Mouse (Mus musculus) adrenal gland, adult 18-20 months (tissue): ENCODE measurements at regions not wholly inside any gene's neighbourhood (a gene's known extent, or its start where the extent isn't known, plus 50 kb on each side); places are given as distances from the start of the nearest gene placed in this dataset.

Source experiments
- DNase-seq, 2 experiments: peaks; one replicate each; pipeline ENCODE4 v3.0.0; 2021 to 2022; ENCODE audit warnings: low spot score in 2 of 2

- no peak for DNase-seq
Observed at GRCm38 (mm10) chr11:45174811-45175798, 558.0 kb downstream of the Ebf1 start.

GRCm38 (mm10) chr11:45176971-45177370 lies 559.9 kb downstream of the Ebf1 start:
- DNase-seq = no peak

GRCm38 (mm10) chr11:45178036-45178435 lies 560.9 kb downstream of the Ebf1 start:
- no peak for DNase-seq

GRCm38 (mm10) chr11:45179019-45179418 lies 561.9 kb downstream of the Ebf1 start:
- no peak for DNase-seq

DNA sequence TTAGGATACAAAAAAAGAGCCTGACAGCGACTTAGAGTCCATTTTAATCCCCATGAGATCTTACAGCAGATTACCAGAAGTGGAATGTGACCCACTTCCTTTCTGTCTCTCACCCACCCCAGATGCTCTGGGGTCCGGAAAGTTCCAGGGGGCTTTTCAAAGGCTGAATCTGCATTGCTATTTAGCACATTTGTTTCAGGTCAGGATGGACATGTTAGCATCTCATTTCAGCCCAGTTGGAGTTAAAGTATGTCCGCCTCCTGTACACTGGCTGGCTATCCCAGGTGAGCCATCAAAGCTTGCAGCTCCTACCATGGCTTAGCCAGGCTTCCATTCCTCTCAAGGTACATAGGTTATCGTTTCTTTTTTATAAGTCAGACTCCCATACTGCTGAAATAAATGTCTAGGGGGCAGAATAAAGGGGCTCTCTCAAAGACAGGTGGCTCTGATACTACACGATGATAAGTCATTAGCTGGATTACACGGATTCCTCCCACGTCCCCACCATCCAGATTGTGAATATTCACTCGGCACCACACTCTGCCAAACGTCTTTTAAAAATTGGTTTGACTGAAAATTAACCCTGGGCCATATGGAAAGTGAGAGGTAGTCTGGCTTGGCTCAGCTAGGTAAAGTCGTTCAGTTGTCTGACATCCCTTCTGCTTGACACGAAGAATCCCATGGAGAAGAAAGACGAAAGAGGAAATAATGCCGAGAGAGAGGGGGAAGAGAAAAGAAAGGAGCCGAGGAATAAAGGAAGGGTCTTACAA lies 573.7 kb downstream of the Ebf1 start:
- no peak for DNase-seq

DNA sequence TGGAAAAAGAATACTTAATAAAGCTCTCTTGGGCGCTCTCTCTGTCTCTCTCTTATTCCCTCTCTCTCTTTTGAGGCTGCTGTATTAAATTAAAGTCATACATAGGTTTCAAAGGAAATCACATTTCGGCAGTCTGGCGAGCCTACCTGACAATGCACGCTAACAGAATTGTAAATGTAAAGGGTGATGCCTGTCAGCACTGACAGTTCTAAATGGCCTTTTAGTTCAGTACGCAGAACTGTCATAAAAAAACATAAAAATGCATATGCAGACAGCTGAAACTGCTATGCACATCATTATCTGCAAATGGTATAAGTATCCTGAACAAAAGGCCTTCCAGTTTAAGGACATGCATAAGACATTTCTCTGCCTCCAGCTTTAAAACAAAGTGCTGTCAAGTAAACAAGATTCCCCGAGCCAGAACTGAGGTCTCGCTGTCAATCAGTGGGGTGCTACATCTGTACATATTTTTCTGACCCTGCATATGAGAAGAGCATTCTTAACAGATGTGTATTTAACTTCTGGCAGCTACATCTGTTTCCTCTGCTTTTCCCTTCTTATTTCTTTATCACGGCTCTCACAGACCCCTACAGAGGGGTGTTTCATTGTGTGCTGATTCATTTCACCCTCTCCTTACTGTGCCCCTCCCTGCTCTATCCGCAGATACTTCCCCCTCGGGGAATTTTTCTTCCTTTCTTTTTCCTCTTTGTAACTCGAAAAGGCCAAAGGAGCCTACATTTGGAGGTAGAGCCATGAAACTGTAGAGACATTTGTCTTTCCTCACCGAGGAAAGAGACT lies 574.5 kb downstream of the Ebf1 start:
- DNase-seq = no peak

DNA sequence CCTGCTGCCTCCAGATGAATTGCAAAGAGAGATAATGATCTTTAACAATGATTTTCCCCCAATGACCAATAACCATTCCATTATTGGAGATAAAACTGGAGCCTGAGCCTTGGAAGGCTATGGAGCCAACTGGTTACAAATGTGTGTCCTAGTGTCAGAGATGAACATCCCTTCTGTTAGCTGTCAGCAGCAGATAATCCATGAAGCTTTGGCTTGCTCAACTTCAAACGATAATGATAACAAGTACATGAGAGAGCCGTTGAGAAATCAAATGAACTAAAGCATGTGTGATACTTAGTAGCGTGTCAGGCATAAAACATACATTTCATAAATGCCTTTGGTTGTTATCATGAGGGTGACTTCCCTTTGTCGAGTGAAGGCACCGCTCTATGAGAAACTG lies 576.2 kb downstream of the Ebf1 start:
- DNase-seq = no peak

GRCm38 (mm10) chr11:45199520-45199919 lies 582.4 kb downstream of the Ebf1 start:
- no peak for DNase-seq

DNA sequence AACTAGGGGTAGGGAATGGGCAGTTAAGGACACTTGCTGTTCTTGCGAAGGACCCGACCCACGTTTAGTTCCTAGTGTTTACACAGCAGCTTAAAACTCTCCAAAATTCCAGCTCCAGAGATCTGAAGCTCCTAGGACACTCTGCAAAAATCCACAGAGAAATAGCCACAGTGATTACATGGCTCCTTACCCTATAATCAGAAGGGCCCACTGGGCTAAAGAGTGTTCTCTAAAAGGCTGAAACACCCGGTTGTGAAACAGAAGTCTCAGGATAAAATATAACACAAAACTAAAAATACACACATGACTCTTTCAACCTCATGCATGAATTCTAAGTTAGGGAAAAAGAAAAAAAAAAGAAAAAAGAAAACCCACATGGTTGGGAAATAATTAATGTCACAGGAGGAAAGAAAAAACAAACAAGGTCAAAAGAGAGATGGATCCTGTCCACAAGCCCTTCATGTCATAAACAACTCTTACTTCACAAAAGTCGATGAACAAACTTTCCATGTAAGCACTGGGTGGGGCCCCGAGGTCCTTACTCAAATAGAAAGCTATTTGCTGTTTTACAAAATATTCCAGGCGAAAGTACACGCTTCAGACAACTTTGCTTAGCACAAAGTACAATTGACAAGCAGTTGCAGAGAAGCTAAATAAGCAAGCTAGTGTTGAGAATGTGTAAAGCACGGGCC lies 583.7 kb downstream of the Ebf1 start:
- DNase-seq = no peak

DNA sequence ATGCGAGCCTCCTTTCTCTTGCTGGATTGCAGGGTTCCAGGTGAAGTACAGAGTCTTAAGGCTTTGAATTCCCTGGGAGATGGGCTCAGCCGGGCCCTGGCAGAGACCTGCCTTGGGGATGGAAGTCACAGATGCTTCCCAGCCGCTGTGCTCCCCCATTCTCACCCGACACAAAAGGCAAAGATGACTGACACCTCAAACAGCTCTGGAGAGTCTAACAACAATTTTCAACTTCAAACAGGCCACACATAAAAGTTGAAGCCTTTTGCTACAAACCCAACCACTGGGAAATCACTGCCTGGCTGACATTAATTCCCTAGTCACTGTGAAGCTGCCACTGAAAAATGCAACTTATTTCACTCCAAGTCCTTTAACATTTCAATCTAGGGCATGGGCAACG lies 586.3 kb downstream of the Ebf1 start:
- DNase-seq = no peak

DNA sequence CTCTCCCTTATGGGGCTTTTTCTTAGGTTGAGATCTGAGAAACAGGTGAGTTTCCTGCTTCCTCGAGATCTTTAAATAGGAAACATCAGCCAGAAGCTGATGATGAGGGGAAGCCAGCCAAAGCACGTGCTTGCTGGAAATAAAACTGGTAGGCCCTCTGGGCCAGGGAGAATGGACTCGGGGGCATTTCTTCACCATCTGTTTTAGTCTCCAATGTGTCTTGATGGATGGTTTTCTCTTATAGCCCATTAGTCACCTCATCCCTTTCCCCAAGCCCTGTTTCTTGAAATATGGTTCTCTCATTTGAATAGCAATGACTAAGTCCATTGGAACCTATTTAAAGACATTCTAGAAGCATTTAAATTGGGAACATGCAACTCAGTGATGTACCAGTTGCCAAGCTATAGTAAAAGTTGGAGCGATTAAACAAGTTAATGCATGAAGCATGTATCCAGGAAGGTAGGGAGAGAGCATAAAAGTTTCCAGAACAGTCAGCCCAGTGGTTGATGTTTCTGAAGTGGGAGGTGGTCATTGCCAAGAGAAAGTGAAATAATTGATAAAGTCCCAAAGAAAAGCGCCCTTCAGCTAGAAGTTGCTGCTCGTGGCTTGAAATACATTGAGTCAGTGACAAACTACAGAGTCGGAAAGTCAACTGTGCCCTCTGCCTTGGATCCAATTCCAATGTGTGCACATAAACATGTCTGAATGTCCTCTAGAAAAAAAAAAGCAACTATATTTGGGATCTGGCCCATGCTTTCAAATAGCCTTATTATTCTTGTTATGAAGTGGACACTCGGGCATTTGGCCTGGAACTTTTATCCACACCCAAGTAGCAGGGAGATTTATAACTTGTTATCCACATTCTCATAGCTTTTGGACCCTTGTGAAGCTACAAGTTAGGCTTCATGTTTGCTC lies 589.8 kb downstream of the Ebf1 start:
- no peak for DNase-seq

GRCm38 (mm10) chr11:45214096-45214495 lies 597.0 kb downstream of the Ebf1 start:
- DNase-seq = no peak

- no peak for DNase-seq
Observed at GRCm38 (mm10) chr11:45216942-45217474, 599.9 kb downstream of the Ebf1 start.

DNA sequence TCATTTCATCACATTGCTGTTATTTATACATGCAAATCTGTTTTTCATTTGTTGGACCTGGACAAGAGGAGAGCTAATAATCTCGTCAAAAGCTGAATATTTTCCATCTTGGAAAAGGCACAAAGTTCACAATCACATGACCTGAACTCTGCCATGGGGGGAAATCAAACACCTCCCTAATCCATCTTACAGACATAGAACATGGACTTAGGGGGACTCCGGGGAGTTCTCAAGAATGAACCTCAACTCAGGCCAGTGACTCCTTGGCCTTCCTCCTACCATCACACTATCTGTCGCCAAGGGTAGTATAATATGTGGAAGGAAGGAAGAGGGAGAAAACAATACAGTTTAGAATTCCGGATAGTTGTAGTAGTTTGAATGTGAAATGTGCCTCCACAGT lies 602.1 kb downstream of the Ebf1 start:
- DNase-seq = no peak

DNA sequence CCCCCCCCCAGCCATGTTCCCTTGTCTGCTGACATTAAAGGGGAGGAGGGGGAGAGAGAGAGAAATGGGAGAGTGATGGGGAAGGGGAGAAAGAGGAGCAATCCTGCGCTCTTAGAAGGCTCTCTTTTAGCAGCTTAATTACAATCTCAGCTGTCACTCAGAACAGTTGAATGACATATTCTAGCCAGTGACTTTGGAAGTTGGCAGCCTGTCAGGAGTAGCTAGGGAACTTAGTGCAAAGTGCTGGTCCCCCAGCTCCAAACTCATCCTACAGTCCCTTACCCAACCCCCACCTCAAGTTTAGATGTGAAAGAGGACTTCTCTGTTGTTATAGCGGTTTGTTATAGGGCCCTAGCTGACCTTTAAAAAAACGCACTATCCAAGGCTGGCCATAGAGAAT lies 604.9 kb downstream of the Ebf1 start:
- DNase-seq = no peak

DNA sequence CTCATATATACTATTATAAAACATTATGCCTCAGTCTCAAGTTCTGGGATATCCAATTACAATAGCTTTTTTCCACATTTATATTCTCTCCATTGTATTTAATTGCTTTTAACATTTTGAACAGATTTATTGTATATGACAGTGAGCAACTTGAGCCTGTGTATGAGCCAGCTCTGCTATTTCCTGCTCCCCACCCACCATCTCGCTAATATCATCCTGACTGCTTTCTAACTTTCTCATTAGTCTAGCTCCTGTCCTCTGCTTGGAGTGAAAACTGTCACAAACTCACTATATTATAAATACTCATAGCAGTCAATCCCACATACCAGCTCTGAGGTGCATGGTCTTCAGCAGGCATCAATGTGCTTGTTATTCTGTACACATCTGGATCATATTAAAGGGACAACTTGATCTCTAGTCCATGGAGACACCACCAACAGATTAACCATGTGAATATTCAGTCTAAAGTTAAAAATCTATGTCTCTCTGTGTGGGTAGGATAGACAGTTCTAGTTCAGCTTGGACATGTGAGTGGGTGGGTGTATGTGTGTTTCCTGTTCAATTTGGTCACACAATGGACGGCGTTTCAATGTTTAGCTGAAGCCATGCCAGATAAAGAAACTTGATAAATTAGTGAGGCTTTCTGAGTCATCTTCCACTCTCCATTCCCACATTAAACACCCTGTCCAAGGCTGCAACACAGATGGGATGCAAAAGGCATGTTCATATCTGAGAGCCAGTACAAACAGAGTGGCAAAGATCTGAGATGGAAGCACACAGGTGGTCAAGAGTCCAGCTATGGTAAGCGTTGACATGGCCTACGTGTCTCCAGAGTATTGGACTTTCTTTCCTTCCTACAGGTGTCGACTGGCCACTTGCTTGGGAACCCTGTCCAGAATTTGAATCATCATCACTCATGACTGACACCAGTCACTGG lies 616.1 kb upstream of the Clint1 start:
- DNase-seq = no peak

GRCm38 (mm10) chr11:45237056-45237455 lies 614.8 kb upstream of the Clint1 start:
- DNase-seq = no peak

DNA sequence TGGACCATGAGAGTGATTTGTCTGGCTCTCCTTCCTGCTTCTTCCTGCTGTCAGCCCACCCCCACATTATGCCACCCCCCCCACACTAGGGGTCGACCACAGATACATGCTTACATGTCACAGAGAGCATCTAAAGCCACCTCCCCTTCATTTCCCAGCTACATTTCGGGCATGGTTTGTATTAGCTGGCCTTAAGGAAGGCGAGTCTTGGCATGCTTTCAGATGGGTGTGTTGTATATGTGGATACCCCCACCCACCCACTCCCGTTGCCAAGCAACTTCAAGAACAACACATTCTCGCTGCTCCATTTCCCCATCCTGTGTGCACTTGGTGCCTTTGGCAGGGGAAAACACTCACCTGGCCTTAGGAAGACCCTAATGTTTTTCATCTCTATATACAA lies 612.8 kb upstream of the Clint1 start:
- no peak for DNase-seq
